Mouse (Mus musculus) bone marrow, adult 2 months (tissue): ENCODE measurements at regions not wholly inside any gene's neighbourhood (a gene's known extent, or its start where the extent isn't known, plus 50 kb on each side); places are given as distances from the start of the nearest gene placed in this dataset.

ENCODE experiments used
- H3K27ac ChIP-seq: fragments of 200-500 bp; 2 replicates; pipeline ENCODE4 v1.5.1; 2012; ENCODE audit warnings: low read depth, mild to moderate bottlenecking, control low read depth, inconsistent platforms, low read length; ENCODE audit not compliant: control insufficient read depth, poor library complexity, insufficient read depth
- H3K4me1 ChIP-seq: fragments of 200-500 bp; 2 replicates; pipeline ENCODE4 v1.6.1; 2011; ENCODE audit warnings: low read length; ENCODE audit not compliant: control insufficient read depth, insufficient read depth
- H3K4me3 ChIP-seq: fragments of 200-500 bp; replicated peaks from 2 replicates; pipeline ENCODE3; 2011; ENCODE audit warnings: mild to moderate bottlenecking, low read depth, low read length, control low read depth; ENCODE audit not compliant: control insufficient read depth
- CTCF ChIP-seq: fragments of 200-500 bp; IDR thresholded peaks from 2 replicates; pipeline ENCODE4 v1.5.1; 2011; ENCODE audit warnings: low read length, control low read depth; ENCODE audit not compliant: control insufficient read depth, insufficient read depth
- POLR2A ChIP-seq: fragments of 200-500 bp; IDR thresholded peaks from 2 replicates; pipeline ENCODE4 v1.6.1; 2011; ENCODE audit warnings: low read depth, mild to moderate bottlenecking, control low read depth, low read length, borderline replicate concordance; ENCODE audit not compliant: control insufficient read depth
- WGBS: fragments of 180-500 bp; shearing (Covaris S2); methylation state at CpG from one replicate; pipeline ENCODE4 v1.1.7; 2018; 5-methylcytosine and 5-hydroxymethylcytosine counted together

GRCm38 (mm10) chr8:127968026-127968425, 390.4 kb upstream of the Nrp1 start:
- Histone ChIP-seq H3K27ac (no peak overlapping the region), H3K4me3 (no peak overlapping the region), H3K4me1 (no peaks in the 10 kb centered on the region)
- TF ChIP-seq POLR2A: no peak
- no peak for TF ChIP-seq CTCF
- 35% methylated on average over 2 of the region's 2 CpGs for WGBS

- Histone ChIP-seq H3K4me1 (no peaks in the 10 kb centered on the region), H3K4me3 (no peak overlapping the region), H3K27ac (no peak overlapping the region)
- 86% methylated on average over 2 of the region's 2 CpGs for WGBS
- TF ChIP-seq CTCF (no peak), POLR2A (no peak)
Measured at GRCm38 (mm10) chr8:127973194-127973593, 385.2 kb upstream of the Nrp1 start.

- TF ChIP-seq CTCF (no peak), POLR2A (no peak)
- Histone ChIP-seq H3K4me3 (no peak overlapping the region), H3K4me1 (no peaks in the 10 kb centered on the region; the same call in 1 of the 2 replicates), H3K27ac (no peak overlapping the region)
- WGBS: 70% methylated on average over 2 of the region's 2 CpGs
Measured at GRCm38 (mm10) chr8:127977746-127978145, 380.7 kb upstream of the Nrp1 start.

GRCm38 (mm10) chr8:127979180-127980030, 379.0 kb upstream of the Nrp1 start:
- 16% methylated on average over 5 of the region's 5 CpGs for WGBS
- TF ChIP-seq POLR2A (no peak), CTCF (no peak)
- no peak overlapping the region for H3K4me3 ChIP-seq
- H3K27ac ChIP-seq: no peak overlapping the region
- H3K4me1 ChIP-seq: no peaks in the 10 kb centered on the region; the same call in 1 of the 2 replicates

- TF ChIP-seq POLR2A (no peak), CTCF (no peak)
- no peak overlapping the region for H3K27ac ChIP-seq
- 66% methylated on average over 5 of the region's 5 CpGs for WGBS
- no peak overlapping the region for H3K4me3 ChIP-seq
- no peaks in the 10 kb centered on the region; the same call in 1 of the 2 replicates for H3K4me1 ChIP-seq
Measured at GRCm38 (mm10) chr8:127982165-127982564, 376.2 kb upstream of the Nrp1 start.

GRCm38 (mm10) chr8:127985616-127986015, 372.8 kb upstream of the Nrp1 start:
- WGBS: 79% methylated on average over 6 of the region's 6 CpGs
- no peak overlapping the region for H3K27ac ChIP-seq
- no peaks in the 10 kb centered on the region; the same call in 1 of the 2 replicates for H3K4me1 ChIP-seq
- TF ChIP-seq POLR2A (no peak), CTCF (no peak)
- H3K4me3 ChIP-seq: no peak overlapping the region

- no peak overlapping the region for H3K27ac ChIP-seq
- 88% methylated on average over 1 of the region's 1 CpGs for WGBS
- no peak for TF ChIP-seq POLR2A
- TF ChIP-seq CTCF: no peak
- no peaks in the 10 kb centered on the region for H3K4me1 ChIP-seq
- no peak overlapping the region for H3K4me3 ChIP-seq
Measured at GRCm38 (mm10) chr8:127988887-127989286, 369.5 kb upstream of the Nrp1 start.

GRCm38 (mm10) chr8:127994898-127995297, 363.5 kb upstream of the Nrp1 start:
- Histone ChIP-seq H3K4me1 (no peaks in the 10 kb centered on the region), H3K27ac (no peak overlapping the region), H3K4me3 (no peak overlapping the region)
- TF ChIP-seq CTCF: no peak
- TF ChIP-seq POLR2A: no peak
- WGBS: 87% methylated on average over 1 of the region's 1 CpGs
